In the genomic region with DNA sequence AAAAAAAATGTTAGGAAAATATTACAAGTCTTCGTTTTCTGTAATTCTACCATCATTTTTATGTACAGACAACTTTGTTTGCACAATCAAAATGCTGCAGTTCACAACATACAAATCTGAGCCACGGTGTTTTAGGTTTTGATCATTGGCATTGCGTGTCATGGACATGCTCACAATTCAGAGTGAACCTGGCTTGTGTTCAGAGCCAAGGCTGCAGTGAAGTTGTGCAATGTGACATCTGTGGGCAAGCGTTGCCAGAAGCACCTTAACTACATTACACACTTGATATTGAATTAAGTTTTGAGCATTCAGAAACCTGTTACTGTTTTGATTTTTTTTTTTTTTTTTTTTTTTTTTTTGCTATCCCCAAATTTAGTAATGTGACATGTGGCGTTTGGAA, we compare ENCODE assay signal across 21 mouse cellular contexts. TPM values are rescaled to one million over a fixed set of nuclear protein-coding genes. Genes with fewer than 3 reads are reported as not detected.
"Had no signal": no experiment of that assay in that cellular context is flagged by ENCODE, and none has a peak within 500 bp of the region (broad histone marks: within the 10 kb centered on the region; RNA-seq: fewer than 3 reads in every experiment).

No protein-coding gene starts in this region.

- H3K36me3 ChIP-seq: neural tube, embryonic 13.5 days; neural tube, embryonic 15.5 days; stomach, embryonic 15.5 days had no signal

- H3K4me3 ChIP-seq: neural tube, embryonic 13.5 days; neural tube, embryonic 15.5 days; stomach, embryonic 15.5 days had no signal

- H3K27ac ChIP-seq: neural tube, embryonic 13.5 days; neural tube, embryonic 15.5 days; stomach, embryonic 15.5 days; stomach, postnatal 0 days had no signal

- H3K27me3 ChIP-seq: neural tube, embryonic 13.5 days; neural tube, embryonic 15.5 days; stomach, embryonic 15.5 days had no signal

- DNase-seq: retina, postnatal 1 day; right cerebral cortex, adult 18-20 months; right cerebral cortex, postnatal 14 days; right cerebral cortex, postnatal 25 days; right cerebral cortex, postnatal 4 days; spleen, adult 18-20 months; thymus, adult 18-20 months; thymus, adult 2 months; thymus, postnatal 14 days; thymus, postnatal 25 days; thymus, postnatal 36 days; thymus, postnatal 4 days had no signal

- H3K9ac ChIP-seq: neural tube, embryonic 13.5 days; neural tube, embryonic 15.5 days; stomach, embryonic 15.5 days had no signal

- H3K4me1 ChIP-seq: neural tube, embryonic 13.5 days; neural tube, embryonic 15.5 days; stomach, embryonic 15.5 days had no signal

RNA-seq across cellular contexts. Expression of a gene that starts 4.0 kb away (rescaled TPM):
- total RNA-seq: neutrophil, adult 5-6 weeks had no signal
- polyA plus RNA-seq: neural tube, embryonic 14.5 days; spleen, adult 2 months; stomach, embryonic 15.5 days; stomach, embryonic 16.5 days; thymus, postnatal 0 days had no signal
